Mouse (Mus musculus): ENCODE data around the gene Ube2m. TPM values are rescaled to one million over a fixed set of nuclear protein-coding genes. Genes with fewer than 3 reads are reported as not detected.
A peak's percentile ranks its signal among the peaks of the same experiment; 100 is the strongest.

Gene Ube2m
- polyA plus RNA-seq, 1 experiment from 2014 or later = 147 TPM

DNA sequence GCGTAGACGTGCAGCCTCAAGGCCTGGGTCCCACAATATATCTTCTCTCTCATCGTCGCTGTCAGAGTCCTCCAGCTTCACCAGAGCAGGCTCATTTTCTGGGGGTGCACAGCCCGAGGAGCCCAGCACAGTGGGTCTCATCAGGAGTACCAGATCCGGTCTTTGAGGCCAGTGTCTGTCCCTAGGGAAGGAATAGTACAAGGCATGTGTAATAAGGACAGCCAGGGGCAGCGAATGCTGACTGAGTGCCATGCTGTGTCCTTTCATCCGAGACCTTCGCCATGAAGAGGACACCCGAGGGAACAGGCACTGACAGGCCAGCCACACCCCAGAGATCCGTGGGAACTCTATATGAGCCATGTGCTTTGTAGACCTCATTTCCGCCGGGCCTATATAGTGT lies 14.9 kb upstream of the Ube2m start:
- no peaks in the 10 kb centered on the region for H3K36me3 ChIP-seq (ENCODE audit: control insufficient read depth, insufficient read depth, low read length)
- no peak for ATAC-seq (ENCODE audit: low FRiP score)
- no peaks in the 10 kb centered on the region for H3K9me3 ChIP-seq (ENCODE audit: control insufficient read depth, low read length)
- no peak overlapping the region for H3K4me2 ChIP-seq (replicated peaks; ENCODE audit: low read depth, low read length)
- H3K9ac ChIP-seq (ENCODE audit: low read depth, low read length) = no peak overlapping the region
- DNase-seq (ENCODE audit: low spot score) = no peak
- H3K27me3 ChIP-seq (ENCODE audit: control insufficient read depth, insufficient read depth, low read length) = no peaks in the 10 kb centered on the region
- WGBS = 89% methylated on average over 13 of the region's 13 CpGs
- no peak overlapping the region for H3K27ac ChIP-seq (ENCODE audit: low read depth, low read length)
- no peak overlapping the region for H3K4me3 ChIP-seq (ENCODE audit: low read depth, low read length)
- H3K4me1 ChIP-seq (replicated peaks; ENCODE audit: control insufficient read depth, insufficient read depth, low read length) = no peaks in the 10 kb centered on the region

DNA sequence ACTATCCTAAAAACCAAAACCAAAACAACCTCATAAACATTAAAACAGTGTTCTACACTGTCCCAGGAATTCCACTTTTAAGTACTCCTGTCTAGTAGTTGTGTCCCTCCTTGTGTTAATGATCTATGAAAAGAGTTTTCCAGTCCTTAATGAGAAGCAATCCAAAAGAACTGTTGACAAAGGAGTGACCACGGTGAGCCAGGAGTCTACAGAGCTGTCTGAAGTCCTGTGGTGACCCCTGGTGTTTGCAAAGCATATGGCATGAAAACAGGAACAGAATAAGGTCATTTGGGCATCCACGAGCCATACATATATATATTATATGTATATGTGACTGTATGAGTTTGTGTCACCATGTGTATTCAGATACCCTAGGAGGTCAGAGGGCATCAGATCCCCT lies 8.0 kb upstream of the Ube2m start:
- ATAC-seq (ENCODE audit: low FRiP score) = peak; percentile 64
- WGBS = 13% methylated on average over 2 of the region's 2 CpGs
- H3K9ac ChIP-seq (ENCODE audit: low read depth, low read length) = no peak overlapping the region
- no peak overlapping the region for H3K4me3 ChIP-seq (ENCODE audit: low read depth, low read length)
- peaks cover 35% of the 10 kb centered on the region for H3K27me3 ChIP-seq (ENCODE audit: control insufficient read depth, insufficient read depth, low read length)
- H3K4me1 ChIP-seq (replicated peaks; ENCODE audit: control insufficient read depth, insufficient read depth, low read length) = peaks cover 8% of the 10 kb centered on the region; the same call in 1 of the 2 replicates
- no peaks in the 10 kb centered on the region for H3K9me3 ChIP-seq (ENCODE audit: control insufficient read depth, low read length)
- H3K36me3 ChIP-seq (ENCODE audit: control insufficient read depth, insufficient read depth, low read length) = no peaks in the 10 kb centered on the region
- peak; percentile 76 for DNase-seq (ENCODE audit: low spot score)
- H3K27ac ChIP-seq (ENCODE audit: low read depth, low read length) = no peak overlapping the region
- H3K4me2 ChIP-seq (replicated peaks; ENCODE audit: low read depth, low read length) = no peak overlapping the region

DNA sequence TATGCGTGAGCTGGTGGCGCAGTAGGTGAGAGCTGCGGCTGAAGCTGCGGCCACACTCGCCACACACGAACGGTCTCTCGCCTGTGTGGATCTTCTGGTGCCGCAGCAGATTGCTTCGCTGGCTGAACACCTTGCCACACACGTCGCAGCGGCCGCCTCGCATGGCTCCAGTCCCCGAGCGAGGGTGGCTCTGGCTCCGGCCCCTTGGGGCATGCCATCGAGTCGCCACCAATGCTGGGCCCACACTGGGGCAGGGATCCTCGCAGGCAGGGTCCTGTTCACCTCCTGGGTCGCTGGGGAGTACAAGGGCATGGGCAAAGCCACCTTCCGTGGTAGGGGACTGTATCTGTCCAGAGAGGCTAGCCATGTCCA lies 6.2 kb upstream of the Ube2m start:
- H3K4me1 ChIP-seq (replicated peaks; ENCODE audit: control insufficient read depth, insufficient read depth, low read length) = peaks cover 8% of the 10 kb centered on the region; the same call in 1 of the 2 replicates
- no peaks in the 10 kb centered on the region for H3K36me3 ChIP-seq (ENCODE audit: control insufficient read depth, insufficient read depth, low read length)
- peak overlapping the region; percentile 66 for H3K9ac ChIP-seq (ENCODE audit: low read depth, low read length)
- peak overlapping the region; percentile 40 for H3K4me3 ChIP-seq (ENCODE audit: low read depth, low read length)
- H3K4me2 ChIP-seq (replicated peaks; ENCODE audit: low read depth, low read length) = peak overlapping the region; percentile 92
- H3K27me3 ChIP-seq (ENCODE audit: control insufficient read depth, insufficient read depth, low read length) = peaks cover 35% of the 10 kb centered on the region
- no peak for DNase-seq (ENCODE audit: low spot score)
- H3K9me3 ChIP-seq (ENCODE audit: control insufficient read depth, low read length) = no peaks in the 10 kb centered on the region
- H3K27ac ChIP-seq (ENCODE audit: low read depth, low read length) = no peak overlapping the region
- peak; percentile 15; the same call in 1 of the 2 replicates for ATAC-seq (ENCODE audit: low FRiP score)
- WGBS = 4% methylated on average over 23 of the region's 23 CpGs

DNA sequence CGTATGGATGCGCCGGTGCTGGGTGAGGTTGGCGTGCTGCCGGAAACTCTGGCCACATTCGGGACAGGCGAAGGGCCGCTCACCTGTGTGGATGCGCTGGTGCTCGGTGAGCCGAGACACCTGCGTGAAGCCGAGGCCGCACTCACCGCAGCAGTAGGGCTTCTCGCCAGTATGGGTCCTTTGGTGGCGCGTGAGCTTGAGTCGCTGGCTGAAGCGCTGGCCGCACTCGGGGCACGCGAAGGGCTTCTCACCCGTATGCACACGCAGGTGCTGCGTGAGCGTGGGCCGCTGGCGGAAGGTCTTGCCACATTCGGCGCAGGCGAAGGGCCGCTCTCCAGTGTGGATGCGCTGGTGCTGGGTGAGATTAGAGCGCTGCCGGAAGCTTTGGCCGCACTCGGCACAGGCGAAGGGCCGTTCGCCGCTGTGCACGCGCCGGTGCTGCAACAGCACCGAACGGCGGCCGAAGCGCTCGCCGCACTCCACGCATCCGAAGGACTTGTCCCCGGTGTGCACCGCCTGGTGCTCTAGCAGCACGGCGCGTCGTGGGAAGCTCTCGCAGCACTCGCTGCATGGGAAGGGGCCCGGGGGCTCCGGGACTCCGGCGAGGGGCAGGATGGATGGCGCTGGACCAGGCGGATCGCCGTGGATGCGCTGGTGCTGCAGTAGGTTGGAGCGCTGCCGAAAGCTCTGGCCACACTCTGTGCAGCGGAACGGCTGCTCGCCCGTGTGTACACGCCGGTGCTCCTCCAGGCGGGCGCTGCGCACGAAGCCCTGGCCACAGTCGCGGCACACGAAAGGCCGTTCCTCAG lies 5.6 kb upstream of the Ube2m start:
- H3K4me2 ChIP-seq (replicated peaks; ENCODE audit: low read depth, low read length) = peak overlapping the region; percentile 92
- no peaks in the 10 kb centered on the region for H3K36me3 ChIP-seq (ENCODE audit: control insufficient read depth, insufficient read depth, low read length)
- peak overlapping the region; percentile 66 for H3K9ac ChIP-seq (ENCODE audit: low read depth, low read length)
- peak; percentile 62 for DNase-seq (ENCODE audit: low spot score)
- WGBS = 6% methylated on average over 85 of the region's 88 CpGs
- no peak overlapping the region for H3K27ac ChIP-seq (ENCODE audit: low read depth, low read length)
- H3K9me3 ChIP-seq (ENCODE audit: control insufficient read depth, low read length) = no peaks in the 10 kb centered on the region
- H3K27me3 ChIP-seq (ENCODE audit: control insufficient read depth, insufficient read depth, low read length) = peaks cover 35% of the 10 kb centered on the region
- peak overlapping the region; percentile 40 for H3K4me3 ChIP-seq (ENCODE audit: low read depth, low read length)
- peaks cover 10% of the 10 kb centered on the region; the same call in 1 of the 2 replicates for H3K4me1 ChIP-seq (replicated peaks; ENCODE audit: control insufficient read depth, insufficient read depth, low read length)
- peak; percentile 44 for ATAC-seq (ENCODE audit: low FRiP score)

DNA sequence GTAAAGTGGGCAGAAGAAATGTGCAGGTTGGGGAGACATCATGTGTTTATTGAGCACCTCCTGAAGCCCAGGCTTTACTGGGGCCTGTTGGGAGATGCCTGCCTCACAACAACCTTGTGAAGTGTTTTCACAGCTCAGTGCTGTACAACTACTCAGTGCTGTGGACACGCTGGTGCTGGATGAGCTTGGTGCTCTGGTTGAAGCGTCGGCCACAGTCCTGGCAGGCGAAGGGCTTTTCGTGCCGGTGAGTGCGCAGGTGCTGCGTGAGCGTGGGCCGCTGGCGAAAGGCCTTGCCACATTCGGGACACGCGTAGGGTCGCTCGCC lies 5.0 kb upstream of the Ube2m start:
- WGBS = 38% methylated on average over 16 of the region's 16 CpGs
- H3K27ac ChIP-seq (ENCODE audit: low read depth, low read length) = no peak overlapping the region
- H3K9me3 ChIP-seq (ENCODE audit: control insufficient read depth, low read length) = no peaks in the 10 kb centered on the region
- H3K27me3 ChIP-seq (ENCODE audit: control insufficient read depth, insufficient read depth, low read length) = peaks cover 35% of the 10 kb centered on the region
- no peak overlapping the region for H3K9ac ChIP-seq (ENCODE audit: low read depth, low read length)
- H3K4me1 ChIP-seq (replicated peaks; ENCODE audit: control insufficient read depth, insufficient read depth, low read length) = peaks cover 10% of the 10 kb centered on the region; the same call in 1 of the 2 replicates
- no peak for DNase-seq (ENCODE audit: low spot score)
- H3K4me3 ChIP-seq (ENCODE audit: low read depth, low read length) = peak overlapping the region; percentile 40
- H3K4me2 ChIP-seq (replicated peaks; ENCODE audit: low read depth, low read length) = peak overlapping the region; percentile 92; the same call in 1 of the 2 replicates
- no peak for ATAC-seq (ENCODE audit: low FRiP score)
- H3K36me3 ChIP-seq (ENCODE audit: control insufficient read depth, insufficient read depth, low read length) = no peaks in the 10 kb centered on the region

DNA sequence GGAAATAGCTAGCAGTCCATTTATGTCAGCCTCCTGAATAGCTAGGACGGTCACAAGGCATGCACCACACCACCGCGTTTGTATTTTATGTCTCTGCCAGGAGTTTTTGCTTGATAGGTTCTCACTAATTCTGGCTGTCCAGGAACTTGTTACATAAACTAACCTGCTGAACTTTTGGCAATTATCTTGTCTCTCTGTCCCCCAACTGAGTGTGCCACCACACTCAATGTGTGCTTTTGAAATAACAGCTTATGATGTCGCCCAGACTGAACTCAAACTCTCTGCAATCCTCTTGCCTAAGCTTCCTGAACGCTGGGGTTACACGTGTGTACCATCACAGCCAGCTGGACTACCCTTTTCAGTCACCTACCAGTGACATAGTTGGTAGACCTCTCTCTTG lies 4.4 kb upstream of the Ube2m start:
- H3K27me3 ChIP-seq (ENCODE audit: control insufficient read depth, insufficient read depth, low read length) = peaks cover 35% of the 10 kb centered on the region
- no peaks in the 10 kb centered on the region for H3K36me3 ChIP-seq (ENCODE audit: control insufficient read depth, insufficient read depth, low read length)

DNA sequence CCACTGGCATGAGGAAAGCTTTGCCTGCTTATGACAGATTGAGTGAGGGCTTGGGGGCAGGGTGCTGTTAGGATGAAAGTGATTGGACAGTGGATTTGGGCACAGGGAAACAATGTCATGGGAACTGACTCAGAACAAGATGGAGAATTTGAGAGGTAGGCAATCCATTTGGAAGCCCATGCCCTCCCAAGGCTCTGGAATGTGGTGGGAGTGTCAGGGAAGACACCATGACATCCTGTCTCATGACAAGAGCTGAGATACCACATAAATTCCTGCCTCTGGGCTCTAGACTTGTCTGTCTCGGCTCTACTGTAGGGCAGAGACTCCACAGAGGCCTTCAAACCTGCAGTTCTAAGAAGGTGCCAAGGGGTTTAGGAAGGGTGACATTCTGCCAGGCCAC lies 3.2 kb upstream of the Ube2m start:
- Histone ChIP-seq H3K36me3 (ENCODE audit: control insufficient read depth, insufficient read depth, low read length) (no peaks in the 10 kb centered on the region), H3K27me3 (ENCODE audit: control insufficient read depth, insufficient read depth, low read length) (peaks cover 35% of the 10 kb centered on the region), H3K9me3 (ENCODE audit: control insufficient read depth, low read length) (no peaks in the 10 kb centered on the region), H3K27ac (ENCODE audit: low read depth, low read length) (no peak overlapping the region), H3K4me1 (replicated peaks; ENCODE audit: control insufficient read depth, insufficient read depth, low read length) (peaks cover 14% of the 10 kb centered on the region), H3K4me3 (ENCODE audit: low read depth, low read length) (no peak overlapping the region), H3K9ac (ENCODE audit: low read depth, low read length) (no peak overlapping the region), H3K4me2 (replicated peaks; ENCODE audit: low read depth, low read length) (no peak overlapping the region)
- DNase-seq (ENCODE audit: low spot score) (no peak), ATAC-seq (ENCODE audit: low FRiP score) (no peak)
- 60% methylated on average over 1 of the region's 1 CpGs for WGBS

More for the DNA sequence above, 4.4 kb upstream of the Ube2m start:
- Histone ChIP-seq H3K9me3 (ENCODE audit: control insufficient read depth, low read length) (no peaks in the 10 kb centered on the region), H3K4me2 (replicated peaks; ENCODE audit: low read depth, low read length) (no peak overlapping the region), H3K4me3 (ENCODE audit: low read depth, low read length) (no peak overlapping the region), H3K4me1 (replicated peaks; ENCODE audit: control insufficient read depth, insufficient read depth, low read length) (peaks cover 10% of the 10 kb centered on the region; the same call in 1 of the 2 replicates), H3K27ac (ENCODE audit: low read depth, low read length) (no peak overlapping the region), H3K9ac (ENCODE audit: low read depth, low read length) (no peak overlapping the region)
- 78% methylated on average over 6 of the region's 6 CpGs for WGBS
- no peak for DNase-seq (ENCODE audit: low spot score)
- no peak for ATAC-seq (ENCODE audit: low FRiP score)

DNA sequence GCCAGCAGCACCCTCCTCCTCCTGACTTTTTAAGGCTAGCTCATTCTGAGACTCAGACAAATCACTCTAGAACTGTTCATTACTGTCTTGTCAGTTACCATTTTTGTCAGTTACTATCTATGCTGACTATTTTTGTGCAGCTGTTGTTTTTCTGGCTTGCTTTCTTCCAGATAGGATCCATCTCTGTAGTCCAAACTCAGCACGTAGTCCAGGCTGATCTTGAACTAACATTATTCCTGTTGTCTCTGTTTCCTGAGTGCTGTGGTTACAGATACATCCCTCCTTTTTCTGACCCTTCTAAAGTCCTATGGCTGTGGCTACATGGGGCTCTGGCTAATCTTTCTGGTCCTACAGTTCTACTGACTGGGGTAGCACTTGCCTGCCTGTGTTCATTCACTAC lies 1.1 kb upstream of the Ube2m start:
- peak overlapping the region; percentile 87; the same call in 1 of the 2 replicates for H3K9ac ChIP-seq (ENCODE audit: low read depth, low read length)
- H3K9me3 ChIP-seq (ENCODE audit: control insufficient read depth, low read length) = no peaks in the 10 kb centered on the region
- H3K4me2 ChIP-seq (replicated peaks; ENCODE audit: low read depth, low read length) = no peak overlapping the region; the same call in 1 of the 2 replicates
- ATAC-seq (ENCODE audit: low FRiP score) (no peak), DNase-seq (ENCODE audit: low spot score) (no peak)
- H3K36me3 ChIP-seq (ENCODE audit: control insufficient read depth, insufficient read depth, low read length) = 0 out of 2 replicates have a peak, but pooled peaks cover 2% of the 10 kb centered on the region
- 83% methylated on average over 1 of the region's 1 CpGs for WGBS
- no peak overlapping the region for H3K27ac ChIP-seq (ENCODE audit: low read depth, low read length)
- peak overlapping the region; percentile 68; the same call in 1 of the 2 replicates for H3K4me3 ChIP-seq (ENCODE audit: low read depth, low read length)
- peaks cover 25% of the 10 kb centered on the region for H3K27me3 ChIP-seq (ENCODE audit: control insufficient read depth, insufficient read depth, low read length)
- peaks cover 11% of the 10 kb centered on the region for H3K4me1 ChIP-seq (replicated peaks; ENCODE audit: control insufficient read depth, insufficient read depth, low read length)
